Mouse (Mus musculus): Measurements from ENCODE around the gene Dstn.

- TF ChIP-seq E2F4 (IDR thresholded peaks at IDR 0.05; ENCODE audit: insufficient read depth) (no peak), TCF12 (IDR thresholded peaks at IDR 0.05; ENCODE audit: insufficient read depth, poor library complexity, severe bottlenecking) (no peak), CEBPB (IDR thresholded peaks at IDR 0.05; ENCODE audit: insufficient read depth, poor library complexity, severe bottlenecking) (no peak), POLR2A (IDR thresholded peaks at IDR 0.05; ENCODE audit: insufficient read length, low read depth) (no peak), MYOG (IDR thresholded peaks at IDR 0.05; ENCODE audit: control insufficient read depth in 1 of 3, insufficient read depth in 1 of 3, insufficient read length in 2 of 3, low read depth in 2 of 3) (no peak)
Observed at GRCm38 (mm10) chr2:143990997-143991396, 75.9 kb downstream of the Dstn start.
